Comparison of ENCODE assay signal across 8 mouse cellular contexts in genomic region chr14:79157451-79158218, GRCm38 (mm10).
DNase-seq lines count a peak whose midpoint lies in the region; ATAC-seq and TF ChIP-seq lines count a peak whose summit lies in the region.

No protein-coding gene starts in this region.

- 49% methylated on average over 15 of the region's 17 CpGs for WGBS in heart, embryonic 11.5 days (ENCODE audit: insufficient replicate concordance)
- 33% methylated on average over 15 of the region's 17 CpGs for WGBS in forebrain, embryonic 15.5 days
- 58% methylated on average over 17 of the region's 17 CpGs for WGBS in hindbrain, embryonic 13.5 days
- WGBS in liver, postnatal 0 days (ENCODE audit: insufficient replicate concordance) = 68% methylated on average over 16 of the region's 17 CpGs
- 29% methylated on average over 15 of the region's 17 CpGs for WGBS in stomach, embryonic 15.5 days

- no peak for TF ChIP-seq EP300 in liver, postnatal 0 days (IDR thresholded peaks at IDR 0.05; ENCODE audit: low read depth)

- H3K4me1 ChIP-seq in heart, embryonic 11.5 days (ENCODE audit: control insufficient read depth, insufficient read depth, low read length) = 0 out of 2 replicates have a peak, but pooled peaks cover 10% of the 10 kb centered on the region
- H3K4me1 ChIP-seq in forebrain, embryonic 15.5 days = peaks cover 35% of the 10 kb centered on the region
- peaks cover 26% of the 10 kb centered on the region for H3K4me1 ChIP-seq in hindbrain, embryonic 13.5 days (replicated peaks)
- no peaks in the 10 kb centered on the region for H3K4me1 ChIP-seq in liver, postnatal 0 days (ENCODE audit: insufficient read depth)
- H3K4me1 ChIP-seq in stomach, embryonic 15.5 days = peaks cover 11% of the 10 kb centered on the region

- H3K27me3 ChIP-seq in heart, embryonic 11.5 days (ENCODE audit: control insufficient read depth, insufficient read depth, low read length) = no peaks in the 10 kb centered on the region
- no peaks in the 10 kb centered on the region for H3K27me3 ChIP-seq in forebrain, embryonic 15.5 days
- no peaks in the 10 kb centered on the region for H3K27me3 ChIP-seq in hindbrain, embryonic 13.5 days
- H3K27me3 ChIP-seq in liver, postnatal 0 days (ENCODE audit: insufficient read depth, low read length) = no peaks in the 10 kb centered on the region
- no peaks in the 10 kb centered on the region for H3K27me3 ChIP-seq in stomach, embryonic 15.5 days (replicated peaks)

- DNase-seq in heart, adult 11 months = peak; percentile 98
- no peak for DNase-seq in liver, postnatal 0 days
- no peak for DNase-seq in MN1 (ENCODE audit: low spot score)
- DNase-seq in c-Kit-positive CD71-positive TER-119-positive erythroid progenitor cells, embryonic 14.5 days (ENCODE audit: low spot score) = no peak

- no peak overlapping the region for H3K9ac ChIP-seq in heart, embryonic 11.5 days (ENCODE audit: low read depth, low read length)
- H3K9ac ChIP-seq in forebrain, embryonic 15.5 days (replicated peaks) = no peak overlapping the region
- H3K9ac ChIP-seq in hindbrain, embryonic 13.5 days = no peak overlapping the region
- no peak overlapping the region for H3K9ac ChIP-seq in liver, postnatal 0 days (replicated peaks)
- H3K9ac ChIP-seq in stomach, embryonic 15.5 days = no peak overlapping the region

- no peak for ATAC-seq in heart, embryonic 11.5 days (replicated peaks; ENCODE audit: insufficient number of reproducible peaks, low FRiP score, low TSS enrichment)
- ATAC-seq in forebrain, embryonic 15.5 days (replicated peaks) = peak; percentile 38; the same call in 1 of the 2 replicates
- ATAC-seq in hindbrain, embryonic 13.5 days (ENCODE audit: low FRiP score) = peak; percentile 51
- peak; percentile 43; the same call in 1 of the 2 replicates for ATAC-seq in liver, postnatal 0 days
- ATAC-seq in stomach, embryonic 15.5 days (ENCODE audit: insufficient read depth, low FRiP score, low read depth) = peak; percentile 46

- no peak for TF ChIP-seq CTCF in liver, postnatal 0 days (IDR thresholded peaks at IDR 0.05; ENCODE audit: low read depth)

- H3K4me2 ChIP-seq in heart, embryonic 11.5 days = no peak overlapping the region; the same call in 1 of the 2 replicates
- H3K4me2 ChIP-seq in forebrain, embryonic 15.5 days (replicated peaks) = no peak overlapping the region
- H3K4me2 ChIP-seq in hindbrain, embryonic 13.5 days = no peak overlapping the region
- H3K4me2 ChIP-seq in liver, postnatal 0 days (ENCODE audit: low read depth, low read length) = no peak overlapping the region
- no peak overlapping the region for H3K4me2 ChIP-seq in stomach, embryonic 15.5 days

- no peaks in the 10 kb centered on the region for H3K36me3 ChIP-seq in heart, embryonic 11.5 days (ENCODE audit: control insufficient read depth, insufficient read depth, low read length)
- H3K36me3 ChIP-seq in forebrain, embryonic 15.5 days = no peaks in the 10 kb centered on the region
- peaks cover 6% of the 10 kb centered on the region for H3K36me3 ChIP-seq in hindbrain, embryonic 13.5 days
- peaks cover 9% of the 10 kb centered on the region; the same call in 1 of the 2 replicates for H3K36me3 ChIP-seq in liver, postnatal 0 days (replicated peaks; ENCODE audit: insufficient read depth, low read length)
- H3K36me3 ChIP-seq in stomach, embryonic 15.5 days = no peaks in the 10 kb centered on the region

- H3K9me3 ChIP-seq in heart, embryonic 11.5 days (replicated peaks; ENCODE audit: control insufficient read depth, low read length) = no peaks in the 10 kb centered on the region
- H3K9me3 ChIP-seq in forebrain, embryonic 15.5 days = no peaks in the 10 kb centered on the region
- H3K9me3 ChIP-seq in hindbrain, embryonic 13.5 days = no peaks in the 10 kb centered on the region
- no peaks in the 10 kb centered on the region for H3K9me3 ChIP-seq in liver, postnatal 0 days (ENCODE audit: low read length)
- H3K9me3 ChIP-seq in stomach, embryonic 15.5 days = no peaks in the 10 kb centered on the region

- H3K27ac ChIP-seq in heart, embryonic 11.5 days (ENCODE audit: low read depth, low read length) = no peak overlapping the region
- peak overlapping the region; percentile 70 for H3K27ac ChIP-seq in forebrain, embryonic 15.5 days (replicated peaks)
- H3K27ac ChIP-seq in hindbrain, embryonic 13.5 days = peak overlapping the region; percentile 62
- H3K27ac ChIP-seq in liver, postnatal 0 days (ENCODE audit: low read depth) = no peak overlapping the region
- H3K27ac ChIP-seq in stomach, embryonic 15.5 days = peak overlapping the region; percentile 69

- no peak overlapping the region for H3K4me3 ChIP-seq in heart, embryonic 11.5 days (ENCODE audit: low read depth, low read length)
- H3K4me3 ChIP-seq in forebrain, embryonic 15.5 days = no peak overlapping the region
- H3K4me3 ChIP-seq in hindbrain, embryonic 13.5 days = no peak overlapping the region
- H3K4me3 ChIP-seq in liver, postnatal 0 days (ENCODE audit: low read depth, low read length) = no peak overlapping the region
- no peak overlapping the region for H3K4me3 ChIP-seq in stomach, embryonic 15.5 days (replicated peaks)

Comparison
In these comparisons a context has a peak if more than half of its experiments do, and no peak if none do; other contexts are left out.
1. H3K27ac ChIP-seq: peak in forebrain, embryonic 15.5 days (single experiment), hindbrain, embryonic 13.5 days (single experiment) and stomach, embryonic 15.5 days (single experiment); none in heart, embryonic 11.5 days (single experiment) and liver, postnatal 0 days (single experiment).